Mouse (Mus musculus): ENCODE measurements around the gene Abcb10. TPM values are rescaled to one million over a fixed set of nuclear protein-coding genes. Genes with fewer than 3 reads are reported as not detected.
"Not testable (repeated sequence)": the region's sequence is repeated elsewhere in the genome, so short reads cannot be mapped to it uniquely, and the experiment has no call there.

Gene Abcb10
- polyA plus RNA-seq (2014; fragmentation: Nextera tagmentation; extraction: Ambion mirVana), result 20.1 and 21.7 TPM in 2 replicates

- ATAC-seq (ENCODE audit: insufficient read depth, low FRiP score, low TSS enrichment), result peak; percentile 85
- Histone ChIP-seq H3K9ac (ENCODE audit: low read length) (peak within 1 kb of the TSS; percentile 75), H3K27me3 (ENCODE audit: control insufficient read depth, insufficient read depth, low read length) (no peaks in the 10 kb centered on the region), H3K9me3 (ENCODE audit: control insufficient read depth, low read length) (no peaks in the 10 kb centered on the region), H3K4me3 (ENCODE audit: low read depth, low read length) (peak within 1 kb of the TSS; percentile 78), H3K4me2 (ENCODE audit: low read depth) (peak within 1 kb of the TSS; percentile 93), H3K36me3 (ENCODE audit: control insufficient read depth, insufficient read depth, low read length) (no peaks in the 10 kb centered on the region), H3K4me1 (ENCODE audit: control insufficient read depth, insufficient read depth, low read length) (peaks cover 3% of the 10 kb centered on the region; the same call in 1 of the 2 replicates), H3K27ac (ENCODE audit: low read depth, low read length) (peak within 1 kb of the TSS; percentile 74)
- DNase-seq (ENCODE audit: low spot score), result peak; percentile 90
- WGBS, result under 1% methylated on average over 39 of the region's 56 CpGs
These were observed at the start of gene Abcb10 for GRCm38 (mm10) chr8:123982826-123983400. Abcb10 (minus strand) TSS chr8:123983122.

- Histone ChIP-seq H3K27me3 (ENCODE audit: control insufficient read depth, insufficient read depth, low read length) (no peaks in the 10 kb centered on the region), H3K36me3 (ENCODE audit: control insufficient read depth, insufficient read depth, low read length) (peaks cover 25% of the 10 kb centered on the region), H3K4me2 (ENCODE audit: low read depth) (no peak overlapping the region), H3K4me3 (ENCODE audit: low read depth, low read length) (no peak overlapping the region), H3K4me1 (ENCODE audit: control insufficient read depth, insufficient read depth, low read length) (no peaks in the 10 kb centered on the region), H3K9ac (ENCODE audit: low read length) (no peak overlapping the region), H3K27ac (ENCODE audit: low read depth, low read length) (no peak overlapping the region), H3K9me3 (ENCODE audit: control insufficient read depth, low read length) (no peaks in the 10 kb centered on the region)
- ATAC-seq (ENCODE audit: insufficient read depth, low FRiP score, low TSS enrichment) (no peak), DNase-seq (ENCODE audit: low spot score) (no peak)
- 89% methylated on average over 6 of the region's 6 CpGs for WGBS
These were observed 44.9 kb upstream of the Abcb10 start for GRCm38 (mm10) chr8:124027831-124028230.

- not testable (repeated sequence) for ATAC-seq (ENCODE audit: insufficient read depth, low FRiP score, low TSS enrichment); H3K9ac ChIP-seq (ENCODE audit: low read length); DNase-seq (ENCODE audit: low spot score); H3K4me2 ChIP-seq (ENCODE audit: low read depth); H3K9me3 ChIP-seq (ENCODE audit: control insufficient read depth, low read length); H3K27ac ChIP-seq (ENCODE audit: low read depth, low read length); H3K4me1 ChIP-seq (ENCODE audit: control insufficient read depth, insufficient read depth, low read length); H3K4me3 ChIP-seq (ENCODE audit: low read depth, low read length); H3K27me3 ChIP-seq (ENCODE audit: control insufficient read depth, insufficient read depth, low read length)
- 71% methylated on average over 2 of the region's 2 CpGs for WGBS
- H3K36me3 ChIP-seq (ENCODE audit: control insufficient read depth, insufficient read depth, low read length), result peaks cover 25% of the 10 kb centered on the region
These were observed 43.3 kb upstream of the Abcb10 start for GRCm38 (mm10) chr8:124026265-124026664.

- no peaks in the 10 kb centered on the region for H3K36me3 ChIP-seq (ENCODE audit: control insufficient read depth, insufficient read depth, low read length)
- H3K27me3 ChIP-seq (ENCODE audit: control insufficient read depth, insufficient read depth, low read length), result no peaks in the 10 kb centered on the region
- no peaks in the 10 kb centered on the region for H3K9me3 ChIP-seq (ENCODE audit: control insufficient read depth, low read length)
- peak within 1 kb of the TSS; percentile 74 for H3K4me2 ChIP-seq (ENCODE audit: low read depth)
- WGBS, result under 1% methylated on average over 71 of the region's 74 CpGs
- peak within 1 kb of the TSS; percentile 80 for H3K9ac ChIP-seq (ENCODE audit: low read length)
- H3K4me3 ChIP-seq (ENCODE audit: low read depth, low read length), result peak within 1 kb of the TSS; percentile 81
- peak; percentile 90 for ATAC-seq (ENCODE audit: insufficient read depth, low FRiP score, low TSS enrichment)
- peak within 1 kb of the TSS; percentile 84 for H3K27ac ChIP-seq (ENCODE audit: low read depth, low read length)
- H3K4me1 ChIP-seq (ENCODE audit: control insufficient read depth, insufficient read depth, low read length), result peaks cover 14% of the 10 kb centered on the region
- DNase-seq (ENCODE audit: low spot score), result peak; percentile 94
These were observed 38.6 kb upstream of the Abcb10 start, which contains the start of the genes Taf5l and Urb2 for GRCm38 (mm10) chr8:124021237-124022227. Taf5l (minus strand) TSS chr8:124021397. Urb2 (plus strand) TSS chr8:124021508.

- Histone ChIP-seq H3K36me3 (ENCODE audit: control insufficient read depth, insufficient read depth, low read length) (no peaks in the 10 kb centered on the region), H3K4me3 (ENCODE audit: low read depth, low read length) (peak overlapping the region; percentile 81), H3K9me3 (ENCODE audit: control insufficient read depth, low read length) (no peaks in the 10 kb centered on the region), H3K9ac (ENCODE audit: low read length) (peak overlapping the region; percentile 80), H3K4me2 (ENCODE audit: low read depth) (peak overlapping the region; percentile 74), H3K27me3 (ENCODE audit: control insufficient read depth, insufficient read depth, low read length) (no peaks in the 10 kb centered on the region), H3K27ac (ENCODE audit: low read depth, low read length) (peak overlapping the region; percentile 84), H3K4me1 (ENCODE audit: control insufficient read depth, insufficient read depth, low read length) (peaks cover 14% of the 10 kb centered on the region)
- ATAC-seq (ENCODE audit: insufficient read depth, low FRiP score, low TSS enrichment) (peak; percentile 89), DNase-seq (ENCODE audit: low spot score) (peak; percentile 89)
- 1% methylated on average over 45 of the region's 87 CpGs for WGBS
These were observed 37.7 kb upstream of the Abcb10 start for GRCm38 (mm10) chr8:124020439-124021236.

- peak overlapping the region; percentile 81 for H3K4me3 ChIP-seq (ENCODE audit: low read depth, low read length)
- peak overlapping the region; percentile 74 for H3K4me2 ChIP-seq (ENCODE audit: low read depth)
- H3K9ac ChIP-seq (ENCODE audit: low read length), result 0 out of 2 replicates have a peak overlapping the region, but pooled peaks have one; percentile 4
- no peaks in the 10 kb centered on the region for H3K36me3 ChIP-seq (ENCODE audit: control insufficient read depth, insufficient read depth, low read length)
- H3K27ac ChIP-seq (ENCODE audit: low read depth, low read length), result no peak overlapping the region
- H3K4me1 ChIP-seq (ENCODE audit: control insufficient read depth, insufficient read depth, low read length), result peaks cover 14% of the 10 kb centered on the region
- no peak for ATAC-seq (ENCODE audit: insufficient read depth, low FRiP score, low TSS enrichment)
- H3K9me3 ChIP-seq (ENCODE audit: control insufficient read depth, low read length), result no peaks in the 10 kb centered on the region
- peak; percentile 20 for DNase-seq (ENCODE audit: low spot score)
- no peaks in the 10 kb centered on the region for H3K27me3 ChIP-seq (ENCODE audit: control insufficient read depth, insufficient read depth, low read length)
- 35% methylated on average over 13 of the region's 13 CpGs for WGBS
These were observed 36.9 kb upstream of the Abcb10 start for GRCm38 (mm10) chr8:124019782-124020181.

GRCm38 (mm10) chr8:124014751-124015150, 31.8 kb upstream of the Abcb10 start:
- no peaks in the 10 kb centered on the region for H3K9me3 ChIP-seq (ENCODE audit: control insufficient read depth, low read length)
- no peaks in the 10 kb centered on the region for H3K27me3 ChIP-seq (ENCODE audit: control insufficient read depth, insufficient read depth, low read length)
- no peaks in the 10 kb centered on the region for H3K36me3 ChIP-seq (ENCODE audit: control insufficient read depth, insufficient read depth, low read length)
- no peak for DNase-seq (ENCODE audit: low spot score)
- 88% methylated on average over 3 of the region's 3 CpGs for WGBS
- no peak overlapping the region for H3K9ac ChIP-seq (ENCODE audit: low read length)
- no peak for ATAC-seq (ENCODE audit: insufficient read depth, low FRiP score, low TSS enrichment)
- no peak overlapping the region for H3K27ac ChIP-seq (ENCODE audit: low read depth, low read length)
- H3K4me2 ChIP-seq (ENCODE audit: low read depth), result no peak overlapping the region
- H3K4me1 ChIP-seq (ENCODE audit: control insufficient read depth, insufficient read depth, low read length), result peaks cover 3% of the 10 kb centered on the region
- no peak overlapping the region for H3K4me3 ChIP-seq (ENCODE audit: low read depth, low read length)

GRCm38 (mm10) chr8:124014299-124014698, 31.4 kb upstream of the Abcb10 start:
- not testable (repeated sequence) for H3K9me3 ChIP-seq (ENCODE audit: control insufficient read depth, low read length); H3K27ac ChIP-seq (ENCODE audit: low read depth, low read length); H3K4me1 ChIP-seq (ENCODE audit: control insufficient read depth, insufficient read depth, low read length); H3K36me3 ChIP-seq (ENCODE audit: control insufficient read depth, insufficient read depth, low read length); H3K4me3 ChIP-seq (ENCODE audit: low read depth, low read length); H3K9ac ChIP-seq (ENCODE audit: low read length); H3K27me3 ChIP-seq (ENCODE audit: control insufficient read depth, insufficient read depth, low read length); H3K4me2 ChIP-seq (ENCODE audit: low read depth); DNase-seq (ENCODE audit: low spot score); ATAC-seq (ENCODE audit: insufficient read depth, low FRiP score, low TSS enrichment)
- WGBS, result 94% methylated on average over 6 of the region's 7 CpGs

Data from neural tube, embryonic 11.5 days (tissue).